Mouse (Mus musculus): ENCODE data around the gene Rangrf. TPM values are rescaled to one million over a fixed set of nuclear protein-coding genes. Genes with fewer than 3 reads are reported as not detected.
"Not testable (repeated sequence)": the region's sequence is repeated elsewhere in the genome, so short reads cannot be mapped to it uniquely, and the experiment has no call there.

The Rangrf gene
- polyA plus RNA-seq, 1 experiment from 2014 or later = 13.6 TPM

DNA sequence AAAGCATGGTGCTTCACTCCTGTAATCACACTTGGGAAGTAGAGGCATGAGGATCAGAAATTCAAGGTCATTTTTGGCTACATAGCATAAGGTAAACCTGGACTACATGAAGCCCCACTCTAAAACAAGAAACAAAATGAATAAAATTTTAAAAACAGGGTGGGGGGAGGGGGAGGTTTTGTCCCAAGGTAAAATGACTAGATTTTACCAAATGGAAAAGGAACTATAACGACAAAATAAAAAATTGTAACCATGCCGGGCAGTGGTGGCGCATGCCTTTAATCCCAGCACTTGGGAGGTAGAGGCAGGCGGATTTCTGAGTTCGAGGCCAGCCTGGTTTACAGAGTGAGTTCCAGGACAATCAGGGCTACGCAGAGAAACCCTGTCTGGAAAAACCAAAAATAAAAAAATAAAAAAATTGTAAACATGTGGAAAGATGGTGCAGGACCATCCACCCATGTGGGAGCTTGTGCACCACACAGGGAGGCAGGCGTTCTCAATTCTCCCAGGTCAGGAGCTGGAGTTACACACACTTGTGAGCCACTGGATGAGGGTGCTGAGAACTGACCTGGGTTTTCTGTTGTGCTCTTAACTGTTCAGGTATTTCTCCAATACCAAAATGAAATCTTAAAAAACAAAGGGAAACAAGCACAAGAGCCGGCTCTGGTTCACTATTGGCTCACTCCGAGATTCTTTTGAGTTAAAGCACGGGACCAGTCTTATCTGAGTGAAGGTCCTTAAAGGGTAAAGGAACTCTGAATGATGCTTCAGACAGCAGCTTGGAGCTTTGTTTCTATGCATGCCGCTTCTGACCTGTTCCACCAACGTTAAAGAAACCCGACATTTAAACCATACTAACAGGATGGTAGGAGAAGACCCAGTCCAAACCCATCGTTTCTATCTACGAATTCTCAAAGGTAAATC lies 35.7 kb upstream of the Rangrf start:
- no peak overlapping the region for H3K4me3 ChIP-seq (ENCODE audit: low read depth, low read length)
- H3K36me3 ChIP-seq (ENCODE audit: control insufficient read depth, insufficient read depth) = no peaks in the 10 kb centered on the region
- no peak for ATAC-seq
- H3K4me1 ChIP-seq (replicated peaks; ENCODE audit: control insufficient read depth, insufficient read depth, low read length) = peaks cover 2% of the 10 kb centered on the region; the same call in 1 of the 2 replicates
- no peak overlapping the region for H3K27ac ChIP-seq (ENCODE audit: low read depth, low read length)
- no peak overlapping the region for H3K4me2 ChIP-seq (replicated peaks; ENCODE audit: low read depth)
- no peak for TF ChIP-seq CTCF (IDR thresholded peaks at IDR 0.05; ENCODE audit: low read depth)
- H3K9me3 ChIP-seq (ENCODE audit: control insufficient read depth) = no peaks in the 10 kb centered on the region
- no peaks in the 10 kb centered on the region for H3K27me3 ChIP-seq (replicated peaks; ENCODE audit: control insufficient read depth, insufficient read depth, low read length)
- 86% methylated on average over 15 of the region's 15 CpGs for WGBS
- no peak overlapping the region for H3K9ac ChIP-seq (ENCODE audit: low read depth, low read length)

GRCm38 (mm10) chr11:69009508-69009907 lies 34.5 kb upstream of the Rangrf start:
- H3K9me3 ChIP-seq (ENCODE audit: control insufficient read depth) = no peaks in the 10 kb centered on the region
- TF ChIP-seq CTCF (IDR thresholded peaks at IDR 0.05; ENCODE audit: low read depth) = no peak
- H3K27me3 ChIP-seq (replicated peaks; ENCODE audit: control insufficient read depth, insufficient read depth, low read length) = no peaks in the 10 kb centered on the region
- H3K4me1 ChIP-seq (replicated peaks; ENCODE audit: control insufficient read depth, insufficient read depth, low read length) = peaks cover 2% of the 10 kb centered on the region; the same call in 1 of the 2 replicates
- H3K9ac ChIP-seq (ENCODE audit: low read depth, low read length) = no peak overlapping the region
- no peak overlapping the region for H3K27ac ChIP-seq (ENCODE audit: low read depth, low read length)
- H3K4me2 ChIP-seq (replicated peaks; ENCODE audit: low read depth) = no peak overlapping the region
- ATAC-seq = no peak
- 95% methylated on average over 1 of the region's 1 CpGs for WGBS
- H3K4me3 ChIP-seq (ENCODE audit: low read depth, low read length) = no peak overlapping the region
- H3K36me3 ChIP-seq (ENCODE audit: control insufficient read depth, insufficient read depth) = no peaks in the 10 kb centered on the region

GRCm38 (mm10) chr11:69008182-69009121 lies 33.5 kb upstream of the Rangrf start, which contains the start of gene Pfas:
Gene Pfas (minus strand): TSS chr11:69008460.
- peak; percentile 80 for ATAC-seq

DNA sequence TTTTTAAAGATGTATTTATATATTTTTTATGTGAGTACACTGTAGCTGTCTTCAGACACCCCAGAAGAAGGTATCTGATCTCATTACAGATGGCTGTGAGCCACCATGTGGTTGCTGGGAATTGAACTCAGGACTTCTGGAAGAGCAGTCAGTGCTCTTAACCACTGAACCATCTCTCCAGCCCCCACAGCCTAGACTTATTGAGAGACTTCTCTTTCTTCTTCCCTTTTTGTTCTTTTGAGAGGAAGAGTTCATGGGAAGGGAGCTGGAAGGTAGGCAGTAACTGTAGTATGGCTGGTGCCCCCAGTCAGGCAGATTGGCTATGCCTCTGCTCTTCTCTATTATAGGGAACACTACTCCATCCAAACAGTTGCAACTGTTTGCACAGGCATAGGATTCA lies 31.6 kb upstream of the Rangrf start:
- not testable (repeated sequence) for H3K4me2 ChIP-seq (replicated peaks; ENCODE audit: low read depth); H3K9me3 ChIP-seq (ENCODE audit: control insufficient read depth); H3K27ac ChIP-seq (ENCODE audit: low read depth, low read length); H3K27me3 ChIP-seq (replicated peaks; ENCODE audit: control insufficient read depth, insufficient read depth, low read length); H3K4me3 ChIP-seq (ENCODE audit: low read depth, low read length); H3K9ac ChIP-seq (ENCODE audit: low read depth, low read length); ATAC-seq; H3K4me1 ChIP-seq (replicated peaks; ENCODE audit: control insufficient read depth, insufficient read depth, low read length)
- peaks cover 14% of the 10 kb centered on the region for H3K36me3 ChIP-seq (ENCODE audit: control insufficient read depth, insufficient read depth)

More at GRCm38 (mm10) chr11:69008182-69009121, 33.5 kb upstream of the Rangrf start, which contains the start of gene Pfas:
- Histone ChIP-seq H3K4me1 (replicated peaks; ENCODE audit: control insufficient read depth, insufficient read depth, low read length) (peaks cover 2% of the 10 kb centered on the region; the same call in 1 of the 2 replicates), H3K9ac (ENCODE audit: low read depth, low read length) (peak within 1 kb of the TSS; percentile 62), H3K9me3 (ENCODE audit: control insufficient read depth) (no peaks in the 10 kb centered on the region), H3K27me3 (replicated peaks; ENCODE audit: control insufficient read depth, insufficient read depth, low read length) (no peaks in the 10 kb centered on the region), H3K36me3 (ENCODE audit: control insufficient read depth, insufficient read depth) (no peaks in the 10 kb centered on the region), H3K4me2 (replicated peaks; ENCODE audit: low read depth) (peak within 1 kb of the TSS; percentile 79), H3K4me3 (ENCODE audit: low read depth, low read length) (peak within 1 kb of the TSS; percentile 81), H3K27ac (ENCODE audit: low read depth, low read length) (0 out of 2 replicates have a peak within 1 kb of the TSS, but pooled peaks have one; percentile 28)
- 9% methylated on average over 38 of the region's 38 CpGs for WGBS
- peak; percentile 18; the same call in 1 of the 2 replicates for TF ChIP-seq CTCF (IDR thresholded peaks at IDR 0.05; ENCODE audit: low read depth)

DNA sequence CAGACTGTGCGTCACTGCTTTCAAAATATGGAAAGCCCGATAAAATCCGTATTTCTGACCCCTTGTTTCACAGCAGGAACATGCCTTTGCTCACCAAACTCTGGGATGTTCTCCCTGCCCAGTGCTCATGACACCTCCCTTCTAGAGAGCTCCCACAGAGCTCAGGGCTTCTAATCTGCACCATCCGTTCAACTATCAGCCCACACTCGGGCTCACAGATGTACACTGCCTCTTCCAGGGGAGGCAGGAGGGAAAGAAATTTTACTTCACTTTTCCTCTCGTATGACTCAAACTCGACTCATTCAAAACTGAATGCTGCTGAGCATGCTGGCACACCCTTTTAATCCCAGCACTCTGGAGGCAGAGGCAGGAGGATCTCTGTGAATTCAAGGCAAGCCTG lies 30.2 kb upstream of the Rangrf start:
- Histone ChIP-seq H3K27ac (ENCODE audit: low read depth, low read length) (no peak overlapping the region), H3K4me2 (replicated peaks; ENCODE audit: low read depth) (no peak overlapping the region), H3K4me1 (replicated peaks; ENCODE audit: control insufficient read depth, insufficient read depth, low read length) (peaks cover 2% of the 10 kb centered on the region; the same call in 1 of the 2 replicates), H3K4me3 (ENCODE audit: low read depth, low read length) (no peak overlapping the region), H3K27me3 (replicated peaks; ENCODE audit: control insufficient read depth, insufficient read depth, low read length) (no peaks in the 10 kb centered on the region), H3K9ac (ENCODE audit: low read depth, low read length) (no peak overlapping the region), H3K36me3 (ENCODE audit: control insufficient read depth, insufficient read depth) (peaks cover 27% of the 10 kb centered on the region), H3K9me3 (ENCODE audit: control insufficient read depth) (no peaks in the 10 kb centered on the region)
- no peak for TF ChIP-seq CTCF (IDR thresholded peaks at IDR 0.05; ENCODE audit: low read depth)
- 84% methylated on average over 7 of the region's 7 CpGs for WGBS
- ATAC-seq = no peak

- Histone ChIP-seq H3K27me3 (replicated peaks; ENCODE audit: control insufficient read depth, insufficient read depth, low read length) (no peaks in the 10 kb centered on the region), H3K4me1 (replicated peaks; ENCODE audit: control insufficient read depth, insufficient read depth, low read length) (peaks cover 2% of the 10 kb centered on the region; the same call in 1 of the 2 replicates), H3K4me3 (ENCODE audit: low read depth, low read length) (no peak overlapping the region), H3K27ac (ENCODE audit: low read depth, low read length) (no peak overlapping the region), H3K9me3 (ENCODE audit: control insufficient read depth) (no peaks in the 10 kb centered on the region), H3K4me2 (replicated peaks; ENCODE audit: low read depth) (no peak overlapping the region), H3K9ac (ENCODE audit: low read depth, low read length) (no peak overlapping the region), H3K36me3 (ENCODE audit: control insufficient read depth, insufficient read depth) (peaks cover 42% of the 10 kb centered on the region)
- no peak for ATAC-seq
- peak; percentile 42 for TF ChIP-seq CTCF (IDR thresholded peaks at IDR 0.05; ENCODE audit: low read depth)
- 66% methylated on average over 4 of the region's 4 CpGs for WGBS
These were observed 28.6 kb upstream of the Rangrf start for GRCm38 (mm10) chr11:69003592-69003991.

- not testable (repeated sequence) for H3K4me1 ChIP-seq (replicated peaks; ENCODE audit: control insufficient read depth, insufficient read depth, low read length); ATAC-seq; H3K9ac ChIP-seq (ENCODE audit: low read depth, low read length); H3K4me2 ChIP-seq (replicated peaks; ENCODE audit: low read depth); H3K4me3 ChIP-seq (ENCODE audit: low read depth, low read length); H3K9me3 ChIP-seq (ENCODE audit: control insufficient read depth); H3K27ac ChIP-seq (ENCODE audit: low read depth, low read length); H3K27me3 ChIP-seq (replicated peaks; ENCODE audit: control insufficient read depth, insufficient read depth, low read length)
- H3K36me3 ChIP-seq (ENCODE audit: control insufficient read depth, insufficient read depth) = peaks cover 50% of the 10 kb centered on the region
- WGBS = 85% methylated on average over 4 of the region's 4 CpGs
These were observed 27.8 kb upstream of the Rangrf start for GRCm38 (mm10) chr11:69002782-69003181.
